Mouse (Mus musculus): Measurements from ENCODE around the gene Polg. TPM values are rescaled to one million over a fixed set of nuclear protein-coding genes. Genes with fewer than 3 reads are reported as not detected.

The Polg gene
- polyA plus RNA-seq, 1 experiment from 2014 or later: 23.0 TPM

GRCm38 (mm10) chr7:79463376-79464077 is 2.6 kb downstream of the Polg start:
- H3K36me3 ChIP-seq (ENCODE audit: control insufficient read depth, insufficient read depth, low read length): peaks cover 31% of the 10 kb centered on the region
- no peak overlapping the region for H3K4me3 ChIP-seq (ENCODE audit: low read depth, low read length)
- H3K4me2 ChIP-seq (ENCODE audit: low read depth, low read length): no peak overlapping the region
- peaks cover 22% of the 10 kb centered on the region for H3K4me1 ChIP-seq (ENCODE audit: control insufficient read depth, insufficient read depth, low read length)
- no peaks in the 10 kb centered on the region for H3K27me3 ChIP-seq (ENCODE audit: control insufficient read depth, insufficient read depth, low read length)
- no peak overlapping the region for H3K9ac ChIP-seq (replicated peaks; ENCODE audit: low read depth, low read length)
- H3K27ac ChIP-seq (ENCODE audit: low read depth, low read length): no peak overlapping the region
- 93% methylated on average over 11 of the region's 11 CpGs for WGBS
- no peak for ATAC-seq (ENCODE audit: low read depth)
- no peaks in the 10 kb centered on the region for H3K9me3 ChIP-seq (ENCODE audit: control insufficient read depth, low read length)

- Histone ChIP-seq H3K27ac (ENCODE audit: low read depth, low read length) (no peak overlapping the region), H3K9me3 (ENCODE audit: control insufficient read depth, low read length) (no peaks in the 10 kb centered on the region), H3K27me3 (ENCODE audit: control insufficient read depth, insufficient read depth, low read length) (no peaks in the 10 kb centered on the region), H3K4me2 (ENCODE audit: low read depth, low read length) (no peak overlapping the region), H3K9ac (replicated peaks; ENCODE audit: low read depth, low read length) (no peak overlapping the region), H3K36me3 (ENCODE audit: control insufficient read depth, insufficient read depth, low read length) (peaks cover 49% of the 10 kb centered on the region), H3K4me1 (ENCODE audit: control insufficient read depth, insufficient read depth, low read length) (peaks cover 15% of the 10 kb centered on the region; the same call in 1 of the 2 replicates), H3K4me3 (ENCODE audit: low read depth, low read length) (no peak overlapping the region)
- ATAC-seq (ENCODE audit: low read depth): no peak
- WGBS: 93% methylated on average over 10 of the region's 10 CpGs
Observed at GRCm38 (mm10) chr7:79461721-79462120, 4.4 kb downstream of the Polg start.

- 98% methylated on average over 3 of the region's 3 CpGs for WGBS
- no peak overlapping the region for H3K4me2 ChIP-seq (ENCODE audit: low read depth, low read length)
- H3K4me1 ChIP-seq (ENCODE audit: control insufficient read depth, insufficient read depth, low read length): no peaks in the 10 kb centered on the region
- no peak overlapping the region for H3K4me3 ChIP-seq (ENCODE audit: low read depth, low read length)
- ATAC-seq (ENCODE audit: low read depth): no peak
- H3K27ac ChIP-seq (ENCODE audit: low read depth, low read length): no peak overlapping the region
- H3K9me3 ChIP-seq (ENCODE audit: control insufficient read depth, low read length): no peaks in the 10 kb centered on the region
- no peak overlapping the region for H3K9ac ChIP-seq (replicated peaks; ENCODE audit: low read depth, low read length)
- peaks cover 35% of the 10 kb centered on the region for H3K36me3 ChIP-seq (ENCODE audit: control insufficient read depth, insufficient read depth, low read length)
- no peaks in the 10 kb centered on the region for H3K27me3 ChIP-seq (ENCODE audit: control insufficient read depth, insufficient read depth, low read length)
Observed at GRCm38 (mm10) chr7:79447486-79447885, 18.7 kb downstream of the Polg start.

GRCm38 (mm10) chr7:79447048-79447447 is 19.1 kb downstream of the Polg start:
- Histone ChIP-seq H3K36me3 (ENCODE audit: control insufficient read depth, insufficient read depth, low read length) (peaks cover 31% of the 10 kb centered on the region), H3K4me3 (ENCODE audit: low read depth, low read length) (no peak overlapping the region), H3K4me1 (ENCODE audit: control insufficient read depth, insufficient read depth, low read length) (no peaks in the 10 kb centered on the region), H3K9me3 (ENCODE audit: control insufficient read depth, low read length) (no peaks in the 10 kb centered on the region), H3K4me2 (ENCODE audit: low read depth, low read length) (no peak overlapping the region), H3K9ac (replicated peaks; ENCODE audit: low read depth, low read length) (no peak overlapping the region), H3K27me3 (ENCODE audit: control insufficient read depth, insufficient read depth, low read length) (no peaks in the 10 kb centered on the region), H3K27ac (ENCODE audit: low read depth, low read length) (no peak overlapping the region)
- 95% methylated on average over 2 of the region's 2 CpGs for WGBS
- ATAC-seq (ENCODE audit: low read depth): no peak

GRCm38 (mm10) chr7:79440035-79440434 is 26.1 kb downstream of the Polg start:
- Histone ChIP-seq H3K9ac (replicated peaks; ENCODE audit: low read depth, low read length) (no peak overlapping the region), H3K4me1 (ENCODE audit: control insufficient read depth, insufficient read depth, low read length) (no peaks in the 10 kb centered on the region), H3K4me2 (ENCODE audit: low read depth, low read length) (no peak overlapping the region), H3K27ac (ENCODE audit: low read depth, low read length) (no peak overlapping the region), H3K9me3 (ENCODE audit: control insufficient read depth, low read length) (no peaks in the 10 kb centered on the region), H3K36me3 (ENCODE audit: control insufficient read depth, insufficient read depth, low read length) (no peaks in the 10 kb centered on the region), H3K27me3 (ENCODE audit: control insufficient read depth, insufficient read depth, low read length) (no peaks in the 10 kb centered on the region), H3K4me3 (ENCODE audit: low read depth, low read length) (no peak overlapping the region)
- ATAC-seq (ENCODE audit: low read depth): no peak
- 90% methylated on average over 2 of the region's 2 CpGs for WGBS

DNA sequence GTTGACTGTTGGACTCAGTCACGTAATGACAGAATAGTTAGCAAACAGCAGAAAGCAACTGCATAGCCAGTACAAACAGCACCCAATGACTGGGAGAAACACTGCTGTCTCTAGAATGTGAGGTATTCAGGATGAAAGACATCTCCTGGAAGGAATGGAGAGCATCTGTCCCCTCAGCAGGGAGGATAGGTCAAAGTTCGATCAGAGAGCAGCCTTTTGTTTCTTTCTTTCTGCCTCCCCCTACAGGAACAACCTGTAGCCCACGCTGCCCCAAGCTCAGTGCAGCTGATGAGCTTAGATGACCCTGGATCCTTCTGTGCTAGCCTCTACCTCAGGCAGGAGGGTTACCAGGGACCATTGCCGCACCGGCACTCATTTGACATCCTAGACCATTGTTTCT is 37.9 kb downstream of the Polg start:
- no peak overlapping the region for H3K4me2 ChIP-seq (ENCODE audit: low read depth, low read length)
- ATAC-seq (ENCODE audit: low read depth): no peak
- WGBS: 50% methylated on average over 5 of the region's 5 CpGs
- no peak overlapping the region for H3K4me3 ChIP-seq (ENCODE audit: low read depth, low read length)
- H3K9ac ChIP-seq (replicated peaks; ENCODE audit: low read depth, low read length): no peak overlapping the region
- no peak overlapping the region for H3K27ac ChIP-seq (ENCODE audit: low read depth, low read length)
- no peaks in the 10 kb centered on the region for H3K9me3 ChIP-seq (ENCODE audit: control insufficient read depth, low read length)
- H3K4me1 ChIP-seq (ENCODE audit: control insufficient read depth, insufficient read depth, low read length): no peaks in the 10 kb centered on the region
- no peaks in the 10 kb centered on the region for H3K27me3 ChIP-seq (ENCODE audit: control insufficient read depth, insufficient read depth, low read length)
- no peaks in the 10 kb centered on the region for H3K36me3 ChIP-seq (ENCODE audit: control insufficient read depth, insufficient read depth, low read length)

- Histone ChIP-seq H3K4me1 (ENCODE audit: control insufficient read depth, insufficient read depth, low read length) (no peaks in the 10 kb centered on the region), H3K4me3 (ENCODE audit: low read depth, low read length) (no peak overlapping the region), H3K4me2 (ENCODE audit: low read depth, low read length) (no peak overlapping the region), H3K27me3 (ENCODE audit: control insufficient read depth, insufficient read depth, low read length) (no peaks in the 10 kb centered on the region), H3K9me3 (ENCODE audit: control insufficient read depth, low read length) (no peaks in the 10 kb centered on the region), H3K9ac (replicated peaks; ENCODE audit: low read depth, low read length) (0 out of 2 replicates have a peak overlapping the region, but pooled peaks have one; percentile 11), H3K27ac (ENCODE audit: low read depth, low read length) (peak overlapping the region; percentile 25; the same call in 1 of the 2 replicates), H3K36me3 (ENCODE audit: control insufficient read depth, insufficient read depth, low read length) (no peaks in the 10 kb centered on the region)
- 68% methylated on average over 10 of the region's 10 CpGs for WGBS
- ATAC-seq (ENCODE audit: low read depth): peak; percentile 38; the same call in 1 of the 2 replicates
Observed at GRCm38 (mm10) chr7:79425804-79426203, 40.4 kb downstream of the Polg start.

DNA sequence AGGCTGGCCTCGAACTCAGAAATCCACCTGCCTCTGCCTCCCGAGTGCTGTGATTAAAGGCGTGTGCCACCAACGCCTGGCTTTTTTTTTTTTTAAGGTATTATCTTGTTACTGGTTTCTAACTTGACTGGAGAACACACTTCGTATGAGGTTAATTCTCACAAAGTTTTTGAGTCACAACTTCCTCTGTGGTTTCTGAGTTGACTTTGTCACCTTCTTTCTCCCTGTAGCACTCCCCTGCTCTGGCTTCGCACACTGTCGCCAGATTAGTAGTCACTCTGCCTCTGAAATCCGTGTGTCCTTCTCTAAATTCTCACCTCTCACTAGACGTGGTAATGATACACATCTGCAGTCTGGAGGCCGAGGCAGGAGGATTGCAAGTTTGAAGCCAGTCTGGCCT is 43.3 kb downstream of the Polg start:
- Histone ChIP-seq H3K4me1 (ENCODE audit: control insufficient read depth, insufficient read depth, low read length) (no peaks in the 10 kb centered on the region), H3K36me3 (ENCODE audit: control insufficient read depth, insufficient read depth, low read length) (no peaks in the 10 kb centered on the region), H3K27ac (ENCODE audit: low read depth, low read length) (no peak overlapping the region), H3K9me3 (ENCODE audit: control insufficient read depth, low read length) (no peaks in the 10 kb centered on the region), H3K4me2 (ENCODE audit: low read depth, low read length) (no peak overlapping the region), H3K4me3 (ENCODE audit: low read depth, low read length) (no peak overlapping the region), H3K27me3 (ENCODE audit: control insufficient read depth, insufficient read depth, low read length) (no peaks in the 10 kb centered on the region), H3K9ac (replicated peaks; ENCODE audit: low read depth, low read length) (no peak overlapping the region)
- 97% methylated on average over 10 of the region's 10 CpGs for WGBS
- no peak for ATAC-seq (ENCODE audit: low read depth)

DNA sequence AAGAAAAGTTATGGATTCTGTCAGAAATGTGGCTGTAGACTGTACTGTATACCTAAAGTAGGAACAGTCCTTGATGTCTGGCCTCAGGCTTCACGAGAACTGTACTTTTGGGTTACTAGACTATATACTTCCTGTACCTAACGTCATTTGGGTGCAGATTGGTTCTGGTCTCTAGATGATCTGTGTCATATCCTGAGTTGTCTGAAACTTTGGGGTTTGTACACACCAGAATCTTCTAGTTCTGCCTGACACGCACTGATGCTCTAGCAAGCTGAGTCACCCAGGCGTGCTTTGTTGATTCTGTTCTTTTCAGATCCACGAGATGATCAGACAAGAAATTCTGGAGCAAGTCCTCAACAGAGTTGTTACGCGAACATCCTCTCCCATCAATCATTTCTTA is 46.2 kb downstream of the Polg start:
- ATAC-seq (ENCODE audit: low read depth): no peak
- 94% methylated on average over 7 of the region's 7 CpGs for WGBS

More for the DNA sequence above, 46.2 kb downstream of the Polg start:
- Histone ChIP-seq H3K4me3 (ENCODE audit: low read depth, low read length) (no peak overlapping the region), H3K4me2 (ENCODE audit: low read depth, low read length) (no peak overlapping the region), H3K9me3 (ENCODE audit: control insufficient read depth, low read length) (no peaks in the 10 kb centered on the region), H3K36me3 (ENCODE audit: control insufficient read depth, insufficient read depth, low read length) (no peaks in the 10 kb centered on the region), H3K4me1 (ENCODE audit: control insufficient read depth, insufficient read depth, low read length) (peaks cover 2% of the 10 kb centered on the region; the same call in 1 of the 2 replicates), H3K27ac (ENCODE audit: low read depth, low read length) (no peak overlapping the region), H3K9ac (replicated peaks; ENCODE audit: low read depth, low read length) (no peak overlapping the region), H3K27me3 (ENCODE audit: control insufficient read depth, insufficient read depth, low read length) (no peaks in the 10 kb centered on the region)

Measured in neural tube, embryonic 14.5 days (tissue).